Mouse (Mus musculus) brain, adult 2 months (tissue): ENCODE measurements at regions not wholly inside any gene's neighbourhood (a gene's known extent, or its start where the extent isn't known, plus 50 kb on each side); places are given as distances from the start of the nearest gene placed in this dataset.
"Not testable (repeated sequence)": the region's sequence is repeated elsewhere in the genome, so short reads cannot be mapped to it uniquely, and the experiment has no call there.

Source experiments
- DNase-seq: peaks from one replicate; pipeline ENCODE4 v3.0.0; 2011; ENCODE audit warnings: low read depth, low spot score

- DNase-seq = peak; percentile 84
Observed at GRCm38 (mm10) chr14:87215099-87215498, 74.1 kb upstream of the Diaph3 start.

GRCm38 (mm10) chr14:87217042-87217441, 76.0 kb upstream of the Diaph3 start:
- DNase-seq = peak; percentile 24

- DNase-seq = no peak
Observed at GRCm38 (mm10) chr14:87219975-87220374, 78.9 kb upstream of the Diaph3 start.

GRCm38 (mm10) chr14:87224870-87225269, 83.8 kb upstream of the Diaph3 start:
- peak; percentile 13 for DNase-seq

DNA sequence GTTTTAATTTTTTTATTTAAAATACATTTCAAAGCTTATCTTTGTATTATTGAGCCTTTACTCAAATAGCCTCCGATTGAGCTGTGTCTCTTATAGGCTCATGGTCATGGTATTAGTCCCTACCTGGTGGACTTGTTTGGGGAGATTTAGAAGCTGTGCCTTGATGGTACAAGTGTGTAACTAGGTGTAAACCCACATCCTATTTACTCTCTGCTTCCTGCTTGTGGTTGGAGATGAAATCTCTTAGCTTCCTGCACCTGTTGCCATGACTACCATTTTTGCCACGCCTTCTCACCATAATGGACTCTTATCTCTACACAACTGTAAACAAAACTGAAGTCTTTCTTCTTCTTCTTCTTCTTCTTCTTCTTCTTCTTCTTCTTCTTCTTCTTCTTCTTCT, 108.2 kb upstream of the Diaph3 start:
- no peak for DNase-seq

DNA sequence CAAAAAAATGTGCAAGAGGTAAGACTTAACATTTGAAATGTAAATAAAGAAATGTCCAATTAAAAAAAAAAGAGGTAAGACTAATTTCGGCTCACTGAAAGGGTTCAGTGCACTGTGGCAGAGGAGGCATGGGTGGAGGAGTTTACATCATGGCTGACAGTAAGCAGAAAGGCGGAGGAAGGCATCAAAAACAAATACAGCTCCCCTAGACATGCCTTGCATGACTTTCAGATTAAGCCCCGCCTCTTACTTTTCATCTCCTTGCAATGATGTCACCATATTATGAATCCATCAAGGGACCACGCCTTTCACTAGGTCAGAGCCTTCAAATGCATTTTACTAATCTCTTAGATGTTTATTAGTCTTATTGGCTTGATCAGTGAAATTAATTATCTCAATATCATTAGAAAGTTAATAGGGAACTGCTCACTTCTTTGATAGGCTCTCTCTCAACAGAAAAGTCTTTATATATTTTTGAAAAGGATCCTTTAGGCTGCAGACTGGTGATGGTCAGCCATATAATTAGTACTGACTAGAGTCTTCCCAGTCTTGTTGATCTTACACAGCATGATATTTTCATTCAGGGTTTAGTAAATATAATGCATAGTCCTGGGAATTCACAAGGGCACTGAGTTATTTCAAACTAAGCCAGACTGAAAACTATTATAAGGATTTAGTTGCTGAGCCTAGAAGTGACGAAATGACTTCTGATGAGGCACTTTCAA, 114.6 kb upstream of the Diaph3 start:
- no peak for DNase-seq

- DNase-seq = no peak
Observed at GRCm38 (mm10) chr14:87261726-87262125, 120.7 kb upstream of the Diaph3 start.

DNA sequence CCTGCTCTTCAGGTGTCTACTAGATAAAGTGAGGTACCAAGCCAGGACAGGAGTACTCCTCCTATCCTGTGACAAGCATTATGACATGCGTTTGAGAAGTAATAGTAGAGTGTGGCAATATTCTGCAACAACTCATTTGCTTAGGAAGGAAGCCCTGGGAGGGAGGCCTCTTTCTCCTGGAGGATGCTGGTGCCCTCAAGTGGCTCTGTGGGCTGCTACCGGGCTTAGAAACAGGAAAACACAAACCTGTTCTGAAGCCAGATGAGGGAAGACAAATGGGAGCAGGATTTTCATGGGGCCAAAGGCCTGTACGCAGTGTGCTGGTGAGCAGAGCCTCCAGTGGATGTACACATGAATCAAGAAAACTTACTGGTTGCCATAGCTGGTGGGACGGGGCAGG, 123.8 kb upstream of the Diaph3 start:
- DNase-seq = peak; percentile 2

DNA sequence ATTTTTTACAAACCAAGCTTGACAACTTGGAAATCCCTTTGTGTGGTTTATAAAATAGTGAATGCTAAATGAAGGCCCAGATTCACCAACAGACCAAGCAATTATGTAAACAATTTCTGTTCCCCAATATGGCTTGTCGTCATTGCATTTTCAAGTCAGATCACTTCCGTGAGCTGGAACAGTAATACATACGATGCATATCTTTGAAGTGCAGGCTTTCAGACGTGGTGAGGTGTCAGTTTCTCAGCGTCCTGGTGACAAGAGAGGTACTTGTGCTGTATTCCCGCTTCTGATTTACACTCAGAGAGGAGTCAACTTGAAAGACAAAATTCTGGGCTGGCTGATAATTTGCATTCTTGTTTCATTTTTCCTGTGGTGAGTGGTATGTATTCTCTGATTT, 125.3 kb upstream of the Diaph3 start:
- peak; percentile 3 for DNase-seq

DNA sequence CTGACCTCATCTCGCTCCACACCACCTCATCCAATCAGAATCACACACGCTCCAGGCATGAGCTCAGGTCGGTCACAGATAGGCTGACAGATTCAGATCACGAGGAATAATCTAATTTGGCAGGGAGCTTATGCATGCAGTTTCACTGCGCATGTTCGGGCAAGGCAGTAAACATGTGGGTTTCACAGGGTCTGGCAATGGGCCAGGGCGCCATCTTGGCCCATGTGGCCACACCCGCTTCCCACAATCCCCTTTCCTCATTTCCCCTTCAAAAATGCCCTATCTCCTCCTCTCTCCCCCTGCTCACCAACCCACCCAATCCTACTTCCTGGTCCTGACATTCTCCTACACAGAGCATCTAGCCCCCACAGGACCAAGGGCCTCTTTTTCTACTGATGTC, 127.2 kb upstream of the Tdrd3 start:
- not testable (repeated sequence) for DNase-seq

- DNase-seq = no peak
Observed at GRCm38 (mm10) chr14:87289708-87290243, 126.7 kb upstream of the Tdrd3 start.

GRCm38 (mm10) chr14:87295206-87295605, 121.2 kb upstream of the Tdrd3 start:
- no peak for DNase-seq

- DNase-seq = no peak
Observed at GRCm38 (mm10) chr14:87297160-87297559, 119.3 kb upstream of the Tdrd3 start.

DNA sequence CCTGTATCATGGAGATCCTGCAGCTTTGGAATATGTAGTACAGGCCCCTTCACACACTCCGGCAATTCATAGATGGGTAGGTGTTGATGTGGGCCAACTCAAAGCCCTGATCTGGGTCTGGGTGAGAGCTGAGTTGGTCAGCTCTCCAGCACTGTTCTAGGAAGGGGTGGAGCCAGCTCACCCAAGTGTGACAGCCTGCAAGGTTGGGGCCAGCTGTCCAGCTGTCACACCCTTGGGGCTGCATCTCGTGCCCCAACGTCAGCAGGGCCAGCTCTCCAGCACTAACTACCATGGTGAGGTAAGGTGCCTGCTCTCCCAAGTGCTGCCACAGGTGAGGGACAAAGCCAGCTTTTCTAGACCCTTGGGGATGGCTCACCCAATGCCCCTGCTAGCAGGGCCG, 115.6 kb upstream of the Tdrd3 start:
- DNase-seq = no peak

GRCm38 (mm10) chr14:87301564-87301963, 114.9 kb upstream of the Tdrd3 start:
- no peak for DNase-seq

DNA sequence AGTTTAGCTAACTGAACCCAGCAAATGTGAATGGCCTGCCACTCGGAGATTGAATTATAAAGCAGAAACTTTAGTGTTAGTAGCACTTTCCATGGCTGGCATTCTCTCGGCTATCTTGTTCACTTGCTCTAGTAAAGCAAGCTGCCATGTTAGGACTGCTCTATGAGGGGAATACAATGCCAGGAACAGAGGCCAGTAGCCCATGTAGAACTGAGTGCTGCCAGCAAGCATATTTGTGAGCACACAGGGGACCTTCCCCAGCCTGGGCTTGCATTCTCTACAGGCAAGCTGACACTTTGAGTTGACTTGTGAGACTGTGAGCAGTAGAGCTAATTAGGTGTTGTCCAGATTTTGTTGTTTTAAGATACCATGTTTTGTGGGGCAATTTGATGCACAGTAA, 111.0 kb upstream of the Tdrd3 start:
- DNase-seq = no peak

DNA sequence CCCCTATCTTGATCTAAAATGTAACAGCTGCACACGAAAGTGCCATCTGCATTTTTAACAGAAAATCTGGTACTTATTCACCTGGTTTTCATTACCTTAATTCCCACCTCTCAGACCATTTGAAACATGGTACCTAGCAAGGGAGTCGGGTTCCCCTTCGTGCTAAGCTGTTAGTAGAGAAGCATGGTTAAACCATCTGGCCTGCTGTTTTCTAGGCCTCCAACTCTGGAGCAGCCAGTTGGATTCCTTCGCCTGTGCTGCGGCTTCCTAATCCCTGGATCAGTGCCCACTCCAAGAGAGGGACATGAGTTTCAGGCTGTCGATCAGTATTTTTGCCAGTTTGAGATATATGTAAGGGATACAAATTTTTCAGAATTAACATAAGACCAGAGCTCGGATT, 110.4 kb upstream of the Tdrd3 start:
- no peak for DNase-seq

DNA sequence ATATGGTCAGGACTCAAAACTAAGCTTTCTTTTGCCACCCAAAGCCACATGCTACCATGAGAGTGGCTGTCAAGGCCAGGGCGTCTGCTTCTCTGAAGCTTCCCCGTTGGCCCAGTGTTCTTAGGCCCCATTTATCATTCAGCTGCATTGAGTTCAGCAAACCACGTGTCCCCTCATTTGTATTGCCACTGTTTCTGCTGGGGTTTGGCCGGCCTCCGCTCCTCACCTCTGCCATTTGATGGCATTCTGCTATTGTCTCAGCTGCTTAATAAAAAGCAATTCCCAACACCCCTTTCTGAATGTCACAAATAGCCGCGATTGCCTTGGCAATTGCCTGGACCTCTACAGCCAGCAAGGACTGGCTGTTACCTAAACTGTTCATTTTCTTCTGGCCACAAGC, 108.4 kb upstream of the Tdrd3 start:
- DNase-seq = no peak

DNA sequence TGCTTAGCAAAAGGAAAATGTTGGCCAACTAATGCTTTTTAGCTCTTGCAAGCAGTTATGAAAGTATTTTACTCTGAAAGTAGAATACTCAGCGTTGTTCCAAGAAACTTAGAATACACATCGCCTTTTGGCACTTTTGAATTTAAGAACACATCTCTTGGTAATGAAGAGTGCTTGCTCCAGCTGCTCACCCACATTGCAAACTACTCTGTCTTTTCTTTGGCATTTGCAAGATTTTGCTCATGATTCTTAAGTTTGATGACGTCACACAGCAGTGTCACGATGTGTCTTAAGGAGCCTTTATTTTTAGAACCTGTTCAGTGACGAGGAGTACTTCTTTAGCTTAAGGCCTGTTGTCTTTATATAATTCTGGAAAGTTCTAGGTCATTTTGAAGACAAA, 104.1 kb upstream of the Tdrd3 start:
- DNase-seq = peak; percentile 80

DNA sequence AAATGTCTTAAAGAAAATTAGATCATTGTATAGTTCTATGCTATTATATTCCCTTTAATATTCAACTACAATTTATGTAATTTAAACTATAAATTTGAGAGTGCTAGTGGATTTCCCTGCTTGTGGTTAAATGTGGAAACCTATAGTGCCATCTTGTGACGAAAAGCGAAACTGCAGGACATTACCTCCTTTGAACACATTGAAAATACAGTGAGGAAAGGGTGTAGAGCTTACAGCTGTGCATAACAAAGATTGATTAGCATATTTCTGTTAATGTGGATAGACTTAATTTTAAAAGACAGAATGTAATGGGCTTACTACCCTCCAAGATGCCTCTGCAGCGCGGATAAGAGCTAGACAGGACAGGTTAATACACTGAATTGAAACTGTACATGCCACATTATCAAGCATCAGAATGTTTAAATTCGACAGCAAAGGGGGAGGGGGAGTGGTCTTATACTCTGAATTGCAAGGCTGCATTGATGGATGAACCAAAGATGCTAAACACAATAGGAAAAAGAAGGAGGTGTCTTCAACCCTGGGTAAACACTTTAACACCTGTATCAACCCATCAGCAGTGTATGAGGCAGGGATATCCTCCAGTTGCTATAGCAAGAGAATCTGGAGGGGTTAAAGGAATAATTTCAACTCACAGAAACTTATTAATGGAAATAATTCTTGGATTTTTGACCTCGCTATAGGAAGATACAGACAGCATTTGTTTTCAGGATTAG, 101.3 kb upstream of the Tdrd3 start:
- DNase-seq = peak; percentile 86

DNA sequence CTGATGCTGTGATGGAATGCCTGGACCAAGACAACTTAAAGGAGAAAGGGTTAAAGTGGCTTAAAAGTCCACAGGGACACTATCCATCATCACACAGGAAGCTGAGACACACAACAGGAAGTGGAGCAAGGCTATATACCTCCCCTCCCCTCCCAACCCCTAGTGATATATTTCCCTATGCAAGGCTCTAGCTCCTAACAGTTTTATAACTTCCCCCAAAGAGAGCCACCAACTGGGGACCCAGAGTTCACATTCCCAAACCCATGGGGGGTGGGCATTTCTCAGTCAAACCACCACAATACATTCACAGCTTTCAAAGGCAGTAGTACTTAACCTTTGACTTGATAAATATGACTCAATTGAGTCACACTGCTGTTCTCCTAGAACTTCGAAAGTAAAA, 88.6 kb upstream of the Tdrd3 start:
- DNase-seq = no peak

DNA sequence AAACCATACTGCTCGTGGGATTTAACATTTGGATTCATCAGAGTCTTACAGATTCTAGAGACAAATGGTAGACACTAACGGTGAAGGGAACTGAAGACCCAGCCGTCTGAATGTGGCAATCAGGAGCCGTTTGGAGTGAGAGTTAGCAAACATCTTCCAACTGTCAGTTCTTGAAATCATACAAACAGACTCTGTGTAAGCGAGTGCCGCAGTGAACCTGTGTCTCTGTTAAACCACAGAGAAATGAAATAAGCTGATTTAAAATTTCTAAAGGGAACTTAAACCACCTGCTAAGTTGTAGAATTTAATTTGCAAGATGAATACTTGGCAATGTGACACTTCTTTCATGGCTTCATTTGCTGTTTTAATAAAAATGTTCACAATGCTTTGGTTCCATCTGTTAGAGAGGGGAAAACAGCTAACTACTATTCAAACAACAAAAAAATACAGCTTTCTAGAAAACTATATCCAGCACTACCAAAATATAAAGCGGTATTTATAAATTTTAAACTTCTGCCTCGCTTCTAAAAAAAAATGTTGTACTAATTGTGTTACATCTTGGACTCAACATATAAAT, 78.4 kb upstream of the Tdrd3 start:
- peak; percentile 23 for DNase-seq

- DNase-seq = no peak
Observed at GRCm38 (mm10) chr14:87344540-87344939, 71.9 kb upstream of the Tdrd3 start.
